Mouse (Mus musculus): ENCODE data around the gene 9230104L09Rik.

The 9230104L09Rik gene

GRCm38 (mm10) chr2:148864966-148865365 lies at the start of gene 9230104L09Rik:
Gene 9230104L09Rik (minus strand): TSS chr2:148865038.
- no peak for DNase-seq

GRCm38 (mm10) chr2:148902286-148902685 lies 37.4 kb upstream of the 9230104L09Rik start:
- DNase-seq, result peak; percentile 76 to 77

- no peak for DNase-seq
These were observed 35.5 kb upstream of the 9230104L09Rik start for GRCm38 (mm10) chr2:148900305-148900704.

GRCm38 (mm10) chr2:148896219-148896618 lies 31.4 kb upstream of the 9230104L09Rik start:
- DNase-seq, result no peak

GRCm38 (mm10) chr2:148893107-148893506 lies 28.3 kb upstream of the 9230104L09Rik start:
- no peak for DNase-seq

GRCm38 (mm10) chr2:148890021-148890851 lies 25.4 kb upstream of the 9230104L09Rik start:
- DNase-seq, result no peak

- DNase-seq, result no peak
These were observed 24.6 kb upstream of the 9230104L09Rik start for GRCm38 (mm10) chr2:148889331-148890010.

- DNase-seq, result no peak
These were observed 24.0 kb upstream of the 9230104L09Rik start for GRCm38 (mm10) chr2:148888872-148889271.

GRCm38 (mm10) chr2:148884738-148885137 lies 19.9 kb upstream of the 9230104L09Rik start:
- no peak for DNase-seq

- DNase-seq, result no peak
These were observed 14.4 kb upstream of the 9230104L09Rik start for GRCm38 (mm10) chr2:148879199-148879598.

- DNase-seq, result no peak
These were observed 13.8 kb upstream of the 9230104L09Rik start for GRCm38 (mm10) chr2:148878641-148879130.

GRCm38 (mm10) chr2:148877016-148877770 lies 12.4 kb upstream of the 9230104L09Rik start:
- peak; percentile 31 to 33 for DNase-seq

GRCm38 (mm10) chr2:148875335-148875811 lies 10.5 kb upstream of the 9230104L09Rik start, which contains the start of gene Cst3:
Gene Cst3 (minus strand): TSS chr2:148875692.
- DNase-seq, result peak; percentile 85 to 86

- DNase-seq, result no peak
These were observed 9.9 kb upstream of the 9230104L09Rik start for GRCm38 (mm10) chr2:148874617-148875334.

- no peak for DNase-seq
These were observed 9.4 kb upstream of the 9230104L09Rik start for GRCm38 (mm10) chr2:148874224-148874616.

GRCm38 (mm10) chr2:148872860-148873259 lies 8.0 kb upstream of the 9230104L09Rik start:
- DNase-seq, result no peak

GRCm38 (mm10) chr2:148870526-148870925 lies 5.7 kb upstream of the 9230104L09Rik start:
- DNase-seq, result no peak

GRCm38 (mm10) chr2:148868959-148869358 lies 4.1 kb upstream of the 9230104L09Rik start:
- DNase-seq, result no peak

- no peak for DNase-seq
These were observed 3.1 kb downstream of the 9230104L09Rik start for GRCm38 (mm10) chr2:148861693-148862092.

- DNase-seq, result no peak
These were observed 3.8 kb downstream of the 9230104L09Rik start for GRCm38 (mm10) chr2:148860993-148861392.

GRCm38 (mm10) chr2:148857506-148857905 lies 7.3 kb downstream of the 9230104L09Rik start:
- DNase-seq, result no peak

Measured in B cell, adult 2 months (primary cell).